Mouse (Mus musculus): ENCODE results near the gene Rfc2.
"Not testable (repeated sequence)": the region's sequence is repeated elsewhere in the genome, so short reads cannot be mapped to it uniquely, and the experiment has no call there.

Gene Rfc2

DNA sequence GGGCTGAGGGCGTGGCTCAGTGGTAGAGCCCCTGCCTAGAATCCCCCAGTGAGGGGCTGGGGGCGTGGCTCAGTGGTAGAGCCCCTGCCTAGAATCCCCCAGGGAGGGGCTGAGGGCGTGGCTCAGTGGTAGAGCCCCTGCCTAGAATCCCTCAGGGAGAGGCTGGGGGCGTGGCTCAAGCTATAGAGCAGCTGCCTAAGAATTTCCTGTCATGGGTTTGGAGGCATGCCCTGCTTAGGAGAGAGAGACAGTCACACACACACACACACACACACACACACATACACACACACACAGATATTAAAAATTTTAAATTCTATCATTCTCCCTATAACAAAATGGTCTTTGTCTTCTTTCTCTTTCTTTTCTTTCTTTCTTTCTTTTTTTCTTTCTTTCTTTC is 67.8 kb downstream of the Rfc2 start:
- not testable (repeated sequence) for DNase-seq (ENCODE audit: low spot score)

DNA sequence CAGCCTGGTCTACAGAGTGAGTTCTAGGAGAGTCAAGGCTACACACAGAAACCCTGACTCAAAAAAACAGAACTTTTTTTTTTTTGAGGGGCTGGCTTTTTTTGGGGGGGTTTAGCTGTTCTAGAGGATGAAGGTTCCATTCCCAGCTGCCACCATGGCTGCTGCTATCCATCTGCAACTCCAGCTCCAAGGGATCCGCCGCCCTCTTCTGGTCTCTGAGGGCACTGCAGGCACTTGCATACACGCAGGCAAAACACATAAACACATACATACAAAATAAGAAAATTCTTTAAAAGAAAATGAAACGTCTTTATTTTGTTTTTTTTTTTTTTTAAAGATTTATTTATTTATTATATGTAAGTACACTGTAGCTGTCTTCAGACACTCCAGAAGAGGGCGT is 69.8 kb downstream of the Rfc2 start:
- no peak for DNase-seq (ENCODE audit: low spot score)
